Mouse (Mus musculus): Measurements from ENCODE around the gene Ablim1.
A peak's percentile ranks its signal among the peaks of the same experiment; 100 is the strongest.

The Ablim1 gene

GRCm38 (mm10) chr19:57091278-57091677 lies 223.4 kb downstream of the Ablim1 start:
- DNase-seq, result no peak

- no peak for DNase-seq
Observed at GRCm38 (mm10) chr19:57088804-57089369, 225.8 kb downstream of the Ablim1 start.

GRCm38 (mm10) chr19:57084520-57085166 lies 230.1 kb downstream of the Ablim1 start:
- DNase-seq, result no peak

GRCm38 (mm10) chr19:57083887-57084286 lies 230.8 kb downstream of the Ablim1 start:
- DNase-seq, result no peak

- DNase-seq, result no peak
Observed at GRCm38 (mm10) chr19:57083183-57083555, 231.6 kb downstream of the Ablim1 start.

DNA sequence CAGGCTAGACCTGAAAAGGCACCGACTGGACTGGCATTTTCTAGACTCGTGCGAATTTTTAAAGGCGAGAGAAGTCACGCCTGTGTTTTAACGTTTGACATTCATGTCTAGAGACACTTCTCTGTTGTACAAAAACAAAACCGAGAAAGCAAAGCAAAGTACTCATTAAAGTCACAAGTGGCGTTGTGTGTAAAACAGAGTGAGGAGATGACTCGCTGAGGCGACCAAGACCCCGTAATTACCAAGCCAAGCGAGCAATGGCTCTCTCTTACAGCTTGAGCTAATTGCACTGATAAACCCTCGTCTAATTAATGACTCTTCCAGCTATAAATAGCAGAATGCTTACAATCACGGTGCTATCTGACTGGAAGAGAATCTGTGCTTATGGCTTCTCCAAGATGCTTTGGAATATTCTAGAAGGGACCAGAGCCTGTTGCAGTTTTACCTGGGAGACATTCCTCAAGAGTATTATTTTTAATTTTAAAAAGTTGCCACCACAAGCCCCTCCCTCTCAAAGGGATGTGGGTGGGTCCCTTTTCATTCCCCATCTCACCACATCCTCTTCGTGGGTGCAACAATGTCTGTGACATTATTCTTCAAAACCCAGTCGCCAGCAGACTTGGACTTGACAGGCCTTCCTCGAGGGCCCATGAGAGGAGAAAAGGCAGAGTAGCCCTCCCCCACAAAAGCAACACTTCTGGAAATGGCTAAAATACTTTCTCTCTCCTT lies 232.1 kb downstream of the Ablim1 start:
- DNase-seq, result no peak

- no peak for DNase-seq
Observed at GRCm38 (mm10) chr19:57081536-57081935, 233.2 kb downstream of the Ablim1 start.

GRCm38 (mm10) chr19:57079606-57079981 lies 235.1 kb downstream of the Ablim1 start:
- no peak for DNase-seq

DNA sequence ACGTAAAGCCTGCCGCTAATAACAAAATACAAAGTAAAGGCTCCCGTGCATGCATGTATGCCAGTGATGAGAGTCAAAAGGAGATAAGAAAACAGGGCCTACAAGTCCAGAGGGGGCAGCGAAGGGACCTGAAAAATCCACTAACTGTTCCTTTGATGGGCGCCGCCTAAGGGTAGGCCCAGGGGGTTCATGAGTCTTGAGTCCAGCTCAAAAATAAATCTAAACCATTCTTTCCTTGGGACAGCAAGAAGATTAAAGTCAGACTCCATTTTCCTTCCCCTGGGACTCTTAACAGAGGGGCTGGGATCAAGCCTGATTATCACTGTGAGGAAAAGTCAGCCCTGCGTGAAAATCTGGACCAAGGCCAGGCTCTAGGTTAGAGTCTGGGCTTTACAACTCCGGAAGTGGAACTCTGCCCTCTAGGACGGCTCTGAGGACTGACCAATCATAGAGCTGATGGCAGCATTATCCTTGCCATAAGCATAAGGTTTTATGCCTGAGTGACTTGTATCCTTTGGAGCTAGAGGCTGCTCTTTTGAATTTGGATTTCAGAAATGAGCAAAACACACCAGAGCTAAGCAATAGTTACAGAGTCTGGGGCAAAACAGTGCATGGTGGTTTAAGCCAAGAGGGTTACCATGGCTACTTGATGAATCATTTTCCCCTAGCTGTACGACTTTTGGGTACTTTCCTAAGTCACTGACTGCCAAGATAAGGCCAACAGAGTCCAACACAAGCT lies 235.7 kb downstream of the Ablim1 start:
- DNase-seq, result no peak

DNA sequence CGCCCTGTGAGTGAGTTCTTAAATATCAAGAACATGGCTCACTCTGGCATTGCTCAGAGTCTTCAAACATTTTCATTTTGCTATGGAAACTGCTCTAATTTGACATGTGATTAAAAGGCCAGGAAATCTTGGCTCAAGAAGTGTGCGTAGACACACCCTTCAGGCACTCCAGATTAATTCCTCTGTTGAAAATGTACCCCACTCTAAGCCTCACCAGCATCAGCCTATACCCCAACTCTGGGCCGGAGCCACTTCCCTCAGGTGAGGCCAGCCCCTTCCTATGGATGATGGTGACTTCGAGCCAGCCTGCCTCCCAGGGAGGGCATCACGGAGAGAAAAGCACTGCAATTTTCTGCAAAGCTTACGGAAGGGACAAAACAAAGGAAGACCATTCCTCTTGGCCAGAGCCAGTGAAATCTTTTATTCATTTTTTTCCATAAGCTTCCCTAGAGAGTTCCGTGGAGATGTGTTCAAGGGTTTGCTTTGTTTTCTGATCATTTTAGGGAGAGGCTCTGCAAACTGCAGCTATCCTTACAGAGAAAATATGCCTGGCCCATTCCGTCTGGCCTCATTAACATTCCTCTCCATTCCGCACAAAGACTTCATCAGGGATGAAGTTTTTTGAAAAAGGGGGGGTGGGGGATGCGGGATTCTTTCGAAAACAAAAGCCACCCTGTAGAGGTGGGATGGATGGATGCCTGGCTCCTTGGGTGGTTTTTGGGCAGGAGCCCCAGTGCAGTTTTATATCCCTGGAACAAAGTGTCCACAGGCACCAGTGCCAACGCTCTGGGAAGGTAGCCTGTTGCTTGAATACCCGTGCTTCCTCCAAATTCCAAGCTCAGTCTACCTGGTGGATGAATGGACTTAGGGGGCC lies 236.7 kb downstream of the Ablim1 start:
- DNase-seq, result no peak

- DNase-seq, result no peak
Observed at GRCm38 (mm10) chr19:57073450-57073849, 241.3 kb downstream of the Ablim1 start.

DNA sequence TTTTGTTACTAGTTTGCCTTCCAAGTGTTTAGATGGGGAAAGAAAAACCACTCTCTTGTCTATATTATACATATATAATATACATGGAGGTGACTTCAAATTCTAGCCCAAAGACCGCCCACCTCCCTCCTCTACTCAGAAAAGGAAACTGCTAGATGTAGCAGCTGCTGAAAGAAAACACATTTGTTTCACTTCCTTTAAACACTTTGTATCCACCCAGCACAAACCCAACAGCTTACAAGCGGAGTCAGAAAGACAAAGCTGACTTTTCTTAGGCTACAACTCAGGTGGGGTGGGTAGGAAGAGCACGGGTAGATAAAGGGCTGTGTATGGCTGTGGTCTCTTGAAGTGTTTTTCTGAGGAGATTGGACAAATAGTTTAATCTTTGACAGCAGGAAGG lies 242.0 kb downstream of the Ablim1 start:
- no peak for DNase-seq

DNA sequence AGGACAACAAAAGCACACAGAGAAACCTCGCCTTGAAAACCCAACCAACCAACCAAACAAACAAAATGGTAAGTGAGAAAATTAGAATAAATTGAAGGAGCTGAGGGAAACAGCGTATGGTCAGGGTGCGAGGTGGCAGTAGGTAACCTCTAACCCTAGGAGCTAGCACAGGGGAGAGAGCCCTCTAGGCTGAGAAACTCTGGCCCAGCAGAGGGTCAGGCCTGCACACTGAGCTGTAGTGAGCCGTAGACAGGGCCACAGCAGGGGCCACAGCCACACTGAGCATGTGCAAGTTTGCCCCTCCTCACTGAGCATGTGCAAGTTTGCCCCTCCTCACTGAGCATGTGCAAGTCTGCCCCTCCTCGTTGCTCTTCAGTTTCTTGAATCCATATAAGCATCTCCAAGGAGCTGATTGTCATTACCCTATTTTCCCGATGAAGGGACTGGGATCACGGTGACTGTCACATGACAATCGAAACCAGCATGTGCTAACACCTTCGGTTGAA lies 247.6 kb downstream of the Ablim1 start:
- DNase-seq, result no peak

DNA sequence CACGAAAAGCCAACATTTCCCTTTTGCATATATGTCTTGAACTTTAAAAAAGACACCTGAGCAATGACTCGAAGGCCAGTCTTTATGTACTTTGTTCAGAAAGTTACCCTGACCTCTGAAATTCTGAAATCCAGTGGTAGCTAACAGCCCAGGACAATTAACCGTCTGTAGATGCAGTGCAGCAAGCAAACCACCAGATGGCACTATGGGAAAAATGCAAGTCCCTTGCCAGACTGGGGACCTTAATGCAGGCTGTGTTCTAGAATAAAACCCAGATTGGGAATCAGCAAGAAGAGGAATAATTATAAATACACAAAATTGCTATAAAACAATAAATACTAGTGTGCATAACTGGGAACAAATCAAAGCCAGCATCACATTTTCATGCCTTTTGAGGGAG lies 248.4 kb downstream of the Ablim1 start:
- peak; percentile 53 for DNase-seq

- DNase-seq, result no peak
Observed at GRCm38 (mm10) chr19:57062746-57063145, 252.0 kb downstream of the Ablim1 start.

DNA sequence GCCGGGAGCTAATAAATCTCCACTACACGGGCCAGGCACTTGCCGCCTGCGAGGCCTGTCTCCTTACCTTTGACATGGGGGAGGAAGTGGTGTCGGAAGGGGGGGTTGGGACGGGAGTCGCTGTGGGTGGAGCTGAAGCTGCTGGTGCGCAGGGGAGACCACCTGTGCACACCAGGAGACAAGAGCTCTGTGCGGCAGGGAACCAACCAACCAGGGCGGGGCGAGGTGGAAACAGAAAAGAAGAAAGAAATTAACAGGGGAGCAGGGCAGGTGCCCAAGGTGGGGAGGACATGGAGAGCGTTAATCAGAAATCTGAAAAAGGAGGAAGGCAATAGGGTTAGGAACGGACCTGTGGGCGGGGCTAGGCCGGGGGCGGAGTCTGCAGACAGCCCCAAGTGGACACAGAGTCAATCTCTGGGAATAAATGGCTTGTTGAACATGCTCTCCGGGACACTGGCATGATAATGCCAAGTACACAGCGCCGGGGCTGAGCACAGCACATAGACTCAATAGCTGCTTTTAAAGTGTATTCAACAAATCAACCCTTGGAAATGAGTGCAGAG lies 255.6 kb downstream of the Ablim1 start:
- no peak for DNase-seq

- no peak for DNase-seq
Observed at GRCm38 (mm10) chr19:57057568-57057967, 257.2 kb downstream of the Ablim1 start.

DNA sequence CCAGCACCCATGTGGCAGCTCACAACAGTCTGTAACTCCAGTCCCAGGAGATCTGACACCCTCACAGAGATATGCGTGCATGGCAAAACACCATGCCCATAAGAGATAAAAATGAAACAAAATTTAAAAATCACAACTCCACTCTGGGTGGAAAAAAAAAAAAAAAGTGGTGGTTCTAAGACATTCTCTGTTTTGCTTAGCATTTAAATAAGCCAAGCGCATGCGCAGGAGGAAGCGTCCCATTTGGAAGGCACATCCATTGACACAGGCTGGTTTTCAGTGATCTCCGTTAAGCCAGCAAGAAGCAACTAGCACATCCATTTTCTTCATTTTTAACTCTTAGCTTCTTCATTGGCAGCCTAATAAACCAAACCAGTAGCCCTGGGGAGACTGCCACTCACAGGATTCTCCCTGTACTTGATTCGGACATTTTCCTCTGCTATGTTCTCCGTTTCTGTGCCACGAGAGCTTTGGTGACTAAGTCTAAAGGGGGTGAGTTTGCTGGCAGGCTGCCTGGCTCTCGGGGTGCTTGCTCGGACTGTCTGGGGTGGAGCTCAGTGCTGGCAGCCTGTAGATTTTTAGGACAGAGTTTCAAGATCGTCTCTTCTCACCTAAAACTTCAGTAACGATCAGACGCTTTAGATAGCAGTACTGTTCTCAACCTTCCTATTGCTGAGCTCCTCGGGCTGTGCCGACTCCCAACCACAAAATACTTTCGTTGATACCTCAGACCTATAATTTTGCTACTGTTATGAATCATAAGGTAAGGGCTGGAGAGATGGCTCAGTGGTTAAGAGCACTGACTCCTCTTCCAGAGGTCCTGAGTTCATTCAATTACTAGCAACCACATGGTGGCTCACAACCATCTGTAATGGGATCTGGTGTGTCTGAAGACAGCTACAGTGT lies 259.3 kb downstream of the Ablim1 start:
- DNase-seq, result peak; percentile 30

GRCm38 (mm10) chr19:57052959-57053358 lies 261.8 kb downstream of the Ablim1 start:
- DNase-seq, result no peak

DNA sequence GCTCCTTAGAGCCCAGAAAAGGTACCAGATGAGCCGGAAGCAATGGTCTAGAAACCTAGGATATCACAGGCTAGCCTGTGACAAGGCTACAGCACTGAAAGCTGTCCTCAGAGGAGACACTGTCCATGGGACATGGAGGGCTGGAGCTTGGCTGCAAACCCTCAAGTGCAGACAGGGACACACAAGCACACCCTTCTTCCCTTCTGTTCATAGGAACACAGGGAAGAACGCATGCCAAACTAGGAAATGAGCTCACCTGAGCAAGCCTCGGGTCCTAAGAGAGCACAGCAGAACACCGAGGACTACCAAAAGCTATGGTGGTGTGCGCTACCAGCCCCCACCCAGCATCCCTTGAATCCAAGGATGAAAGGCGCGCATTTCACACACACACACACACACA lies 262.7 kb downstream of the Ablim1 start:
- DNase-seq, result no peak

GRCm38 (mm10) chr19:57049592-57050090 lies 265.1 kb downstream of the Ablim1 start:
- no peak for DNase-seq
